Mouse (Mus musculus) intestine, postnatal 0 days (tissue): ENCODE results near the gene Gtf2i. TPM values are rescaled to one million over a fixed set of nuclear protein-coding genes. Genes with fewer than 3 reads are reported as not detected.

Source experiments
- ATAC-seq: fragments of 200-750 bp; cut with Nextera tagmentation; 2 replicates; pipeline ENCODE4 v1.8.0; 2017; ENCODE audit warnings: mild to moderate bottlenecking, moderate TSS enrichment, moderate library complexity
- H3K27ac ChIP-seq: fragments of 300-500 bp; sonication (generic); 2 replicates; pipeline ENCODE4 v1.5.1; 2014; ENCODE audit warnings: mild to moderate bottlenecking, low read depth, low read length, moderate library complexity
- H3K27me3 ChIP-seq: fragments of 300-500 bp; sonication (generic); replicated peaks from 2 replicates; pipeline ENCODE4 v1.6.1; 2014; ENCODE audit warnings: low read length, mixed read lengths; ENCODE audit not compliant: control insufficient read depth, insufficient read depth
- H3K36me3 ChIP-seq: fragments of 300-500 bp; sonication (generic); 2 replicates; pipeline ENCODE4 v1.6.1; 2014; ENCODE audit warnings: mild to moderate bottlenecking, moderate library complexity; ENCODE audit not compliant: control insufficient read depth, insufficient read depth
- H3K4me1 ChIP-seq: fragments of 300-500 bp; sonication (generic); replicated peaks from 2 replicates; pipeline ENCODE4 v1.6.1; 2014; ENCODE audit warnings: antibody characterized with exemption, low read length, mixed read lengths; ENCODE audit not compliant: control insufficient read depth, insufficient read depth
- H3K4me2 ChIP-seq: fragments of 300-500 bp; sonication (generic); replicated peaks from 2 replicates; pipeline ENCODE4 v1.6.1; 2014; ENCODE audit warnings: low read depth, mild to moderate bottlenecking, moderate library complexity
- H3K4me3 ChIP-seq: fragments of 300-500 bp; sonication (generic); 2 replicates; pipeline ENCODE4 v1.5.1; 2014; ENCODE audit warnings: low read depth, low read length
- H3K9ac ChIP-seq: fragments of 300-500 bp; sonication (generic); 2 replicates; pipeline ENCODE4 v1.6.1; 2014; ENCODE audit warnings: mild to moderate bottlenecking, low read depth, low read length
- H3K9me3 ChIP-seq: fragments of 300-500 bp; sonication (generic); 2 replicates; pipeline ENCODE4 v1.6.1; 2016; ENCODE audit warnings: mixed run types; ENCODE audit not compliant: control insufficient read depth
- CTCF ChIP-seq: sonication (generic); IDR thresholded peaks from 2 replicates; pipeline ENCODE4 v1.5.1; 2016; ENCODE audit warnings: low read depth, mild to moderate bottlenecking, control low read depth, antibody characterized with exemption, moderate library complexity
- WGBS: fragments of 180-500 bp; shearing (Covaris S2); extraction: QIAGEN DNeasy Blood & Tissue Kit; methylation state at CpG from one replicate; pipeline ENCODE4 v1.1.7; 2014; 5-methylcytosine and 5-hydroxymethylcytosine counted together
- microRNA-seq: library from miRNA; unstranded; fragments of <30 nt; microRNA quantifications from one replicate; pipeline ENCODE4, GENCODE M21; 2016
- polyA plus RNA-seq: library from polyadenylated mRNA; unstranded; fragments of >200 nt; fragmentation: Nextera tagmentation; extraction: Ambion mirVana; gene quantifications from 2 replicates; pipeline ENCODE4 v1.2.1, GENCODE M21; 2015

Gtf2i gene
- polyA plus RNA-seq, 1 experiment from 2014 or later = 53.4 TPM

- H3K4me3 ChIP-seq = no peak overlapping the region
- no peaks in the 10 kb centered on the region for H3K4me1 ChIP-seq
- H3K27ac ChIP-seq = no peak overlapping the region
- WGBS = 21% methylated on average over 11 of the region's 11 CpGs
- H3K9me3 ChIP-seq = no peaks in the 10 kb centered on the region
- TF ChIP-seq CTCF = no peak
- no peaks in the 10 kb centered on the region for H3K27me3 ChIP-seq
- H3K4me2 ChIP-seq = no peak overlapping the region
- no peak for ATAC-seq
- peaks cover 4% of the 10 kb centered on the region; the same call in 1 of the 2 replicates for H3K36me3 ChIP-seq
- no peak overlapping the region for H3K9ac ChIP-seq
These were observed 104.5 kb downstream of the Gtf2i start for GRCm38 (mm10) chr5:134209931-134210554.

GRCm38 (mm10) chr5:134206721-134207120, 107.8 kb downstream of the Gtf2i start:
- no peak for TF ChIP-seq CTCF
- 76% methylated on average over 10 of the region's 10 CpGs for WGBS
- Histone ChIP-seq H3K36me3 (no peaks in the 10 kb centered on the region; the same call in 1 of the 2 replicates), H3K9ac (no peak overlapping the region), H3K27ac (no peak overlapping the region), H3K4me2 (no peak overlapping the region), H3K4me3 (no peak overlapping the region), H3K4me1 (no peaks in the 10 kb centered on the region), H3K9me3 (no peaks in the 10 kb centered on the region), H3K27me3 (no peaks in the 10 kb centered on the region)
- no peak for ATAC-seq

DNA sequence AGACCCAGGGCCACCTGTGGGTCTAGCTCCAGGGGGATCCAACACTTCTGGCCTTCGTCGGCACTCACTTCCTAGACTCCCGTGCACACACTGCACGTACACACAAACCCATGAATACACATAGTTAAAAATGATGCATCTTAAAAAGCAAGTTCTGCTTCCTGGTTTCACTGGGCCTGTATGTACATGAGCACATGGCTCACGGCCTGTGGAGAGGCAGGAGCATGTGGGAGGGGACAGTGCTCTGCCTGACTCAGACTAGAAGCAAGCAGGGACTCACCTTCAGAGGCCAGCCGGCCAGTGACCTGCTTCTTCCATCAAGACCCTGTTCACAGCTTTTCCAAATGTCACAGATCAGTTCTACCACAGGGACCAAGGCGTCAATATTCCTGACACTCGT, 120.9 kb downstream of the Gtf2i start:
- H3K27me3 ChIP-seq = no peaks in the 10 kb centered on the region
- no peaks in the 10 kb centered on the region for H3K4me1 ChIP-seq
- peaks cover 17% of the 10 kb centered on the region; the same call in 1 of the 2 replicates for H3K36me3 ChIP-seq
- no peak overlapping the region for H3K9ac ChIP-seq
- no peak for ATAC-seq
- no peak overlapping the region for H3K27ac ChIP-seq
- H3K4me3 ChIP-seq = no peak overlapping the region
- 85% methylated on average over 8 of the region's 8 CpGs for WGBS
- no peak for TF ChIP-seq CTCF
- H3K4me2 ChIP-seq = no peak overlapping the region
- no peaks in the 10 kb centered on the region for H3K9me3 ChIP-seq

- Histone ChIP-seq H3K27me3 (no peaks in the 10 kb centered on the region), H3K4me1 (0 out of 2 replicates have a peak, but pooled peaks cover under 1% of the 10 kb centered on the region), H3K9me3 (no peaks in the 10 kb centered on the region), H3K4me2 (no peak overlapping the region), H3K4me3 (no peak overlapping the region), H3K9ac (no peak overlapping the region), H3K27ac (no peak overlapping the region), H3K36me3 (peaks cover 3% of the 10 kb centered on the region; the same call in 1 of the 2 replicates)
- TF ChIP-seq CTCF = no peak
- no peak for ATAC-seq
- whole genome bisulfite sequencing = 65% methylated on average over 7 of the region's 7 CpGs
These were observed 126.0 kb downstream of the Gtf2i start for GRCm38 (mm10) chr5:134188571-134188970.

Small RNAs within 50 kb of the gene (microRNA-seq; reads per million reads assigned to microRNA genes)
- not detected for gene Mir3965

Other genes starting within 250 kb of the Gtf2i start
- 24.1 and 31.3 TPM in 2 replicates for gene Castor2, start 215.0 kb downstream of the Gtf2i start, polyA plus RNA-seq
- 14.7 and 16.1 TPM in 2 replicates for gene Rcc1l, start 138.0 kb downstream of the Gtf2i start, polyA plus RNA-seq
- 2.9 and 3.6 TPM in 2 replicates for gene Gtf2ird2, start 130.7 kb downstream of the Gtf2i start, polyA plus RNA-seq
- gene Ncf1, start 85.1 kb downstream of the Gtf2i start, polyA plus RNA-seq = 2.1 TPM in 2 replicates
- 42.8 and 46.8 TPM in 2 replicates for gene Gtf2ird1, start 142.0 kb upstream of the Gtf2i start, polyA plus RNA-seq
- gene Clip2, start 237.7 kb upstream of the Gtf2i start, polyA plus RNA-seq = 2.6 and 3.1 TPM in 2 replicates
- gene Syna, start 245.4 kb upstream of the Gtf2i start, polyA plus RNA-seq = 0.13 and 0.25 TPM in 2 replicates